Mouse (Mus musculus): ENCODE results near the gene Kctd21. TPM values are rescaled to one million over a fixed set of nuclear protein-coding genes. Genes with fewer than 3 reads are reported as not detected.

Gene Kctd21
- total and polyA plus RNA-seq, 2 experiments from 2014 or later, result 3.2 to 8.4 TPM

DNA sequence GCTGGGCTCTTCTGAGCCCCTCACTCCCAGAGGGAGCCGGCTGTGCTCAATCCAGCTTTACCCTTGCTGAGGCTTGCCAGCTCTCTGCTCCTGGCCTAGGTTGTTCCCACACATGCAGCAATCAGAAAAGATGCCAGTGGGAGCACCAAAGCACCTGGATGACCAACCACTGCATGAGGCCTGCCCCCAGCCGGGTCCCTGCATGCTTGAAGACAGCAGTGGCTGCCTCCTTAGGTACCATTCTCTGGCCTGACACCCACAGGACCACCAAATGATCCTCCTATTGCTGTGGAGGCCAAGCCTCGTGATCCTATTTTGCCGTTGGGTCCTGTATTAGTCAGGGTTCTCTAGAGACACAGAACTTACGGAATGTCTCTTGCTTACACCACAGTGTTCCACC lies 18.8 kb downstream of the Kctd21 start:
- ATAC-seq (no peak), DNase-seq (ENCODE audit: low spot score) (no peak)
- no peaks in the 10 kb centered on the region for H3K9me3 ChIP-seq (ENCODE audit: low read length)
- H3K4me2 ChIP-seq (ENCODE audit: low read depth, low read length), result no peak overlapping the region
- TF ChIP-seq CTCF (IDR thresholded peaks at IDR 0.05; ENCODE audit: low read depth), result no peak
- H3K27me3 ChIP-seq (ENCODE audit: insufficient read depth, low read length), result no peaks in the 10 kb centered on the region
- H3K27ac ChIP-seq, result no peak overlapping the region
- no peaks in the 10 kb centered on the region for H3K36me3 ChIP-seq (ENCODE audit: insufficient read depth, low read length)
- WGBS, result 76% methylated on average over 5 of the region's 5 CpGs
- H3K4me3 ChIP-seq (ENCODE audit: low read length), result no peak overlapping the region
- 0 out of 2 replicates have a peak, but pooled peaks cover 6% of the 10 kb centered on the region for H3K4me1 ChIP-seq (ENCODE audit: insufficient read depth, low read length)
- no peak overlapping the region for H3K9ac ChIP-seq (replicated peaks; ENCODE audit: low read length)

DNA sequence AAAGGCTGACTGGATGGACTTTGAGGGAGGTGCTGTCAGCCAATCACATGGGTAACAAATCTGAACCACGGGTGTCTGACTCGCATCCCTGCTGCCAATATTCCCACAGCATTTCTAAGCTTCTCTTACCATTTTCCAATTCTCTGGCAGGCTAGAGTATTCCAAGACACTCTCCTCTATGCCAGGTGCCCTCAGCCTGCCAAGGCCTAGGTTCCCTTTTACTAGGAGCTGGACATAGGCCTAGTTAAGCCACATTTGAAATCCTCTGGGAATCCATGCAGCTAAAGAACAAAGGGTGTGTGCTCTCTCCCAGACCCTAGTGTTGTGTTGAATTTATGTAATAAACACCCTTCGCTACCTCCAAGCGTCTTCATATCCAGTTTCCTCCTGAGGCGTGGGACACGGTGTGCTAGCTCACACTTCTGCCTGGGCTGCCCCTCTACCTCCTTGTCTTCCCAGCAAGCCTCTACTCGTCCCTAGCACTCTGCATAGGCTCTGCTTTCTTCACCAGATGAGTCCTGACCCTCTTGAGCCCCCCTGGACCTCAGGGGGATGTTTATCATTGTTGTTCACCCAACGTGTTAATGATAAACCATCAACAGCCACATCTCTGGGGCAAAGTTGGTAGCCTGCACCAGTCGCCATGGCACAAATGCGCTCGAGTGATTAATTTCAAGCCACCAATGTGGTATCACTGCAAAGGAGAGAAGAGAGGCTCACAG lies 19.8 kb downstream of the Kctd21 start:
- DNase-seq (ENCODE audit: low spot score) (no peak), ATAC-seq (no peak)
- no peak overlapping the region for H3K9ac ChIP-seq (replicated peaks; ENCODE audit: low read length)
- H3K4me2 ChIP-seq (ENCODE audit: low read depth, low read length), result no peak overlapping the region
- 75% methylated on average over 11 of the region's 11 CpGs for WGBS
- H3K27ac ChIP-seq, result no peak overlapping the region
- TF ChIP-seq CTCF (IDR thresholded peaks at IDR 0.05; ENCODE audit: low read depth), result no peak
- no peaks in the 10 kb centered on the region for H3K36me3 ChIP-seq (ENCODE audit: insufficient read depth, low read length)
- H3K4me1 ChIP-seq (ENCODE audit: insufficient read depth, low read length), result 0 out of 2 replicates have a peak, but pooled peaks cover 6% of the 10 kb centered on the region
- no peaks in the 10 kb centered on the region for H3K27me3 ChIP-seq (ENCODE audit: insufficient read depth, low read length)
- no peaks in the 10 kb centered on the region for H3K9me3 ChIP-seq (ENCODE audit: low read length)
- no peak overlapping the region for H3K4me3 ChIP-seq (ENCODE audit: low read length)

DNA sequence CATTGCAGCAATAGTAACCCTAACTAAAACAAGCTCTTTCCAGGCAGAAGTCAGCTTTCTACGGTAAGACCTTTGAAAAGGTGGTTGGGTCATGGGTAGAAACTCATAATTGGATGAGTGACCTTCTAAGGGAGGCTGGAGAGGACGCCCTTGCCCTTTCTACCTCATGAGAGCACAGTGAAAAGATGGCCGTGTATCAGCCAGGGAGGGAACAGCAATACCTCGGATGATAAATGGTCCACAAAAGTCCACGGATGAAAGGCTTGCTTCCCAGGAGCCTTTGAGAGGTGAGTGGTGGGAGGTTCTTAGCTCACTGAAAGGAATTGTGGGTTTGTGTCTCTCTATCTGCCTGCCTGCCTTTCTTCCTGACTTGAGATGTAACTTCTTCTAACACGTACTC lies 21.2 kb downstream of the Kctd21 start:
- no peak overlapping the region for H3K27ac ChIP-seq
- no peak for TF ChIP-seq CTCF (IDR thresholded peaks at IDR 0.05; ENCODE audit: low read depth)
- DNase-seq (ENCODE audit: low spot score) (no peak), ATAC-seq (no peak)
- H3K9ac ChIP-seq (replicated peaks; ENCODE audit: low read length), result no peak overlapping the region
- 84% methylated on average over 6 of the region's 6 CpGs for WGBS
- H3K4me2 ChIP-seq (ENCODE audit: low read depth, low read length), result no peak overlapping the region
- H3K4me3 ChIP-seq (ENCODE audit: low read length), result no peak overlapping the region
- H3K9me3 ChIP-seq (ENCODE audit: low read length), result no peaks in the 10 kb centered on the region
- H3K4me1 ChIP-seq (ENCODE audit: insufficient read depth, low read length), result 0 out of 2 replicates have a peak, but pooled peaks cover 6% of the 10 kb centered on the region
- no peaks in the 10 kb centered on the region for H3K27me3 ChIP-seq (ENCODE audit: insufficient read depth, low read length)
- H3K36me3 ChIP-seq (ENCODE audit: insufficient read depth, low read length), result no peaks in the 10 kb centered on the region

DNA sequence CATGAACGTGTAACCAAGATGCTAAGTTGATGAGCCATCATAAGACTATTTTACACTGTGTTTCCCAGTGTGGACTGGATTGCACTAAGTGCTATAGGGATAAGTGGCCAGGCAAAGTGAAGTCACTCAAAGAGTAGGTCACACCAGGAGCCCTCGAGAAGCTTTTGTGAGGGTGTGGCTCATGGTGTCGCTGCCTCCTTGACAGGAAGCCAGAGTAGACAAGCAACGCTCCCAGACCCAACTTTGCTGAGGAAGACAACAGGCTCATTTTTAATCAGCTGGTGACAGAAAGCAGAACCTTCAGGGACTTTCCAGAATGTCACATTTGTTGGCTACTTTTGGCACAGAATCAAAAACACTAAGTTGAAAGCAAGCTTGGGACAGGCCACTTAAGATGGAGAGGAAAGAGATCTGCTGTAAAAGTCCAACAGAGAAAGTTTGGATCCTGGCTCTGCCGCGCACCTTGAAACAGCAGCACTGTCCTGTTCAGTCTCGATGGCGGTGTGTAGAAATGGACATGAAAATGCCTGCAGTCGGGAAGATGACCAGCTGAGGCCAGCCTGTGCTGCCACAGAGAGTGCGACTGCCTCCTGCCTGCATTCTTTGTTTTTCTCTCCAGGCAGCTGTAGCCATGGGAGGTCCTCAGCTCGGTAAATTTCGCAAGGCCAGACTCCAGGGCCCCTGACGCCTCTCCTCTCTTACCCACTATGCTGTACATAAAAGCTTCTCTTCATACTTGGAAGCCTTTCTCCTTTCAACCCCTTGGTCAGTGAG lies 23.1 kb downstream of the Kctd21 start:
- Histone ChIP-seq H3K36me3 (ENCODE audit: insufficient read depth, low read length) (no peaks in the 10 kb centered on the region), H3K4me2 (ENCODE audit: low read depth, low read length) (no peak overlapping the region), H3K9ac (replicated peaks; ENCODE audit: low read length) (no peak overlapping the region), H3K27ac (no peak overlapping the region), H3K27me3 (ENCODE audit: insufficient read depth, low read length) (no peaks in the 10 kb centered on the region), H3K4me1 (ENCODE audit: insufficient read depth, low read length) (0 out of 2 replicates have a peak, but pooled peaks cover 6% of the 10 kb centered on the region), H3K4me3 (ENCODE audit: low read length) (no peak overlapping the region), H3K9me3 (ENCODE audit: low read length) (no peaks in the 10 kb centered on the region)
- WGBS, result 40% methylated on average over 13 of the region's 13 CpGs
- no peak for DNase-seq (ENCODE audit: low spot score)
- no peak for TF ChIP-seq CTCF (IDR thresholded peaks at IDR 0.05; ENCODE audit: low read depth)
- ATAC-seq, result no peak

DNA sequence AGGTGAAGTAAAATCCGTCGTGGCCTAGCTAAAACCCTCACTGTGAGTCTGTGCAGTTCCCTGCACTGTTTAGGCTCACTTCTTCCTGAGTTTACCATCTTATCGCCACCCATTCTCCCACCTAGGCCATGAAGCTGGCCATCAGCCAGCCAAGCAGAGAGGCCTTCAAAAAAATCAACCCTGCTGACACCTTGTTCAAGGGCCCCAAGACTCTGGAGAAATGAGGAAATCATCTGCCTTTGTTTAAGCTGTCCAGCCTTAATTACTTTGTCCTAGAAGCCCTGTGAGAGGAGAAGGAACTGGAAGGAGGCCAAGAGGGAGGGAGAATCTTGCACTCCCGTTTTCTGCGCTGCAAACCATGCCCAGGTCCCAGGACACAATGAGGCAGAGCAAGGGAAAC lies 24.1 kb downstream of the Kctd21 start:
- Histone ChIP-seq H3K27ac (peak overlapping the region; percentile 9; the same call in 1 of the 2 replicates), H3K9ac (replicated peaks; ENCODE audit: low read length) (no peak overlapping the region), H3K36me3 (ENCODE audit: insufficient read depth, low read length) (no peaks in the 10 kb centered on the region), H3K4me3 (ENCODE audit: low read length) (no peak overlapping the region), H3K9me3 (ENCODE audit: low read length) (no peaks in the 10 kb centered on the region), H3K4me1 (ENCODE audit: insufficient read depth, low read length) (0 out of 2 replicates have a peak, but pooled peaks cover 5% of the 10 kb centered on the region), H3K4me2 (ENCODE audit: low read depth, low read length) (no peak overlapping the region), H3K27me3 (ENCODE audit: insufficient read depth, low read length) (no peaks in the 10 kb centered on the region)
- DNase-seq (ENCODE audit: low spot score), result no peak
- no peak for TF ChIP-seq CTCF (IDR thresholded peaks at IDR 0.05; ENCODE audit: low read depth)
- WGBS, result 60% methylated on average over 5 of the region's 5 CpGs
- ATAC-seq, result no peak

DNA sequence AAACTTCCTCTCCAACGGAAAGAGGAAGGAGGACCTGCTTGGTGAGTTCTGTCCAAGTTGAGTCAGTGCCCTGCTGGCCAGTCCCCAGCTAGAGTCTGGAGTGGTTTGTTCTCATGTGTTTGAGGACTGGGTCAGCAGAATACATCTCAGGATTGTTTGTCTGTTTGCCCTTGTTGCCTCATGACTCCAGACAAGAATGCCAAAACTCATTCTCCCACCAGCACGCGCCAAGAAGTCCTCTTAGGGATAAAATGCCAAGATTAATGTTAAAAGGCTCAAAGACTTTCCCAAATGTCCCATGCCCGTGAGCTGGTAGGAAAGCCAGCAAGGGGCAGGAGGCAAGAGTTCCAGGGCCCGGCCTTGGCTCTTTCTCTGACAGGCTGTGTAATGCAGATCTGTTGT lies 24.7 kb downstream of the Kctd21 start:
- no peaks in the 10 kb centered on the region for H3K4me1 ChIP-seq (ENCODE audit: insufficient read depth, low read length)
- H3K4me3 ChIP-seq (ENCODE audit: low read length), result no peak overlapping the region
- peak overlapping the region; percentile 42; the same call in 1 of the 2 replicates for H3K27ac ChIP-seq
- DNase-seq (ENCODE audit: low spot score) (peak; percentile 42), ATAC-seq (peak; percentile 59; the same call in 1 of the 2 replicates)
- no peak overlapping the region for H3K4me2 ChIP-seq (ENCODE audit: low read depth, low read length)
- H3K9ac ChIP-seq (replicated peaks; ENCODE audit: low read length), result no peak overlapping the region
- WGBS, result 54% methylated on average over 5 of the region's 5 CpGs
- TF ChIP-seq CTCF (IDR thresholded peaks at IDR 0.05; ENCODE audit: low read depth), result no peak
- no peaks in the 10 kb centered on the region for H3K9me3 ChIP-seq (ENCODE audit: low read length)
- no peaks in the 10 kb centered on the region for H3K27me3 ChIP-seq (ENCODE audit: insufficient read depth, low read length)
- H3K36me3 ChIP-seq (ENCODE audit: insufficient read depth, low read length), result no peaks in the 10 kb centered on the region

Measured in hindbrain, postnatal 0 days (tissue).